Mouse (Mus musculus) lung, adult 2 months (tissue): ENCODE results near the gene Acer1. TPM values are rescaled to one million over a fixed set of nuclear protein-coding genes. Genes with fewer than 3 reads are reported as not detected.
A peak's percentile ranks its signal among the peaks of the same experiment; 100 is the strongest.

Experiments used
- DNase-seq: peaks from one replicate; pipeline ENCODE4 v3.0.0; 2022
- H3K4me1 ChIP-seq: fragments of 200-500 bp; 2 replicates; pipeline ENCODE4 v1.6.1; 2011; ENCODE audit warnings: low read length; ENCODE audit not compliant: control insufficient read depth, insufficient read depth
- H3K4me3 ChIP-seq: fragments of 200-500 bp; replicated peaks from 2 replicates; pipeline ENCODE3; 2011; ENCODE audit warnings: low read depth, mild to moderate bottlenecking, control low read depth, low read length; ENCODE audit errors: extremely low read depth
- CTCF ChIP-seq: fragments of 200-500 bp; IDR thresholded peaks from 2 replicates; pipeline ENCODE4 v1.5.1; 2011; ENCODE audit warnings: mild to moderate bottlenecking, low read length, control low read depth; ENCODE audit not compliant: insufficient read depth
- POLR2A ChIP-seq: fragments of 200-500 bp; IDR thresholded peaks from 2 replicates; pipeline ENCODE4 v1.6.1; 2011; ENCODE audit warnings: low read depth, mild to moderate bottlenecking, control low read depth, low read length, borderline replicate concordance; ENCODE audit errors: extremely low read depth
- WGBS: fragments of 180-500 bp; shearing (Covaris S2); methylation state at CpG from one replicate; pipeline ENCODE4 v1.1.7; 2018; 5-methylcytosine and 5-hydroxymethylcytosine counted together
- polyA plus RNA-seq: library from polyadenylated mRNA; depleted of rRNA; stranded (reverse); fragments of >200 nt; gene quantifications from 2 replicates; pipeline ENCODE4 v1.2.3, GENCODE M21; 2012

Gene Acer1
- polyA plus RNA-seq, 1 experiment: 6.2 TPM

- no peaks in the 10 kb centered on the region for H3K4me1 ChIP-seq
Observed at GRCm38 (mm10) chr17:57007137-57007905, 25.4 kb upstream of the Acer1 start.

GRCm38 (mm10) chr17:57003994-57004393 is 22.1 kb upstream of the Acer1 start:
- DNase-seq: no peak
- WGBS: 89% methylated on average over 7 of the region's 7 CpGs
- no peak for TF ChIP-seq CTCF
- TF ChIP-seq POLR2A: no peak
- no peak overlapping the region for H3K4me3 ChIP-seq
- H3K4me1 ChIP-seq: no peaks in the 10 kb centered on the region

More at GRCm38 (mm10) chr17:57007137-57007905, 25.4 kb upstream of the Acer1 start:
- no peak for DNase-seq
- 93% methylated on average over 13 of the region's 13 CpGs for WGBS
- no peak for TF ChIP-seq CTCF
- TF ChIP-seq POLR2A: no peak
- no peak overlapping the region for H3K4me3 ChIP-seq

DNA sequence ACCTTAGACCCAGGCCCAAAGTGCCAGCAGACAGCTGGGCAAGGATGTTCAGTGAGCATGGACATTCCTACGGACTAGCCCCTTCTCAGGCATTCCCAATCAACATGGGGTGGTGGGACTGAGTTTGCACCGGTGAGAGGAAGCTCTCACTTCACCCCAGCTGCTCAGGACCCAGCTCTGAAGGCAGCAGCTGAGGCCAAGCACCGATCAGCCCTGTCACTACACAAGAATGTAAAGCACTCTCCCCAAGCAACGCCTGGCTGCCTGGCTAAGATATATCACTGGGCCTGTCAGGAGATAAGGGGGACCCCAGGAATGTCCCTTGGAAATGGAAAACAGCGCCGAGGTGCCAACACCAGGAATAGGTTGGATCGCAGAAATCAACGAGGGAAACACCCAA is 19.3 kb upstream of the Acer1 start:
- DNase-seq: no peak
- Histone ChIP-seq H3K4me3 (no peak overlapping the region), H3K4me1 (0 out of 2 replicates have a peak, but pooled peaks cover 2% of the 10 kb centered on the region)
- 47% methylated on average over 8 of the region's 8 CpGs for WGBS
- no peak for TF ChIP-seq POLR2A
- TF ChIP-seq CTCF: no peak

DNA sequence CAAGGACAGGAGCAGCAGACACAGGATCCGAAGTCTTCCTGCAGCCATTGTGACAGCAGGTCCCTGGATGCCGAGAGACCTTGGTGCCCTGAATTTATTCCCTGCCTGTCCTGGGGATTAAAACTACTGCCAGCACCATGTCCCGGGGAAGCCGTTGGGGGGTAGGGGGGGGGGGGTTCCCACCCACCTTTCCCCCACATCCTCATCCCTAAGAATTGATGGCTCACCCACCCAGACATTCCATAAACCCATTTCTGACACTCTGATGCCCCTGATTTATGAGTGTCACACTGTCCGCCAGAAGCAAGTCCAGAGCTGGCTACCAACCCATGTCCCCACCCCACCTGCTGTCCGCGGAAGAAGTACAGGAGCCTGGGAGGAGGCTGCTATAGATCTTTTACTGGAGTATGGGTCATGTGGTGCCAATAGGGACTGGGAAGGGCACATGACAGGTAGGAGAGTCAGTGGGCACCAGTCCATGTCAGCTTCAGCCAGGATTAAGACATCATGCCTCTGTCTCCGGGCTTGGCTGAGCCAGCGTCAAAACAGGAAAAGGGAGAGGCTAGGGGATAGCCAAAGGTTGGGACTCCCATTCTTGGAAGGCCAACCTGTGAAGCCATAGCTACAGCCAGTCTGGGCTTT is 18.2 kb upstream of the Acer1 start, which contains the start of gene Pspn:
Gene Pspn (minus strand): TSS at position 51 of the 642 bp plus-strand sequence.
- Histone ChIP-seq H3K4me1 (0 out of 2 replicates have a peak, but pooled peaks cover 2% of the 10 kb centered on the region), H3K4me3 (no peak within 1 kb of the TSS)
- TF ChIP-seq POLR2A (no peak), CTCF (no peak)
- WGBS: 73% methylated on average over 9 of the region's 9 CpGs
- DNase-seq: no peak

DNA sequence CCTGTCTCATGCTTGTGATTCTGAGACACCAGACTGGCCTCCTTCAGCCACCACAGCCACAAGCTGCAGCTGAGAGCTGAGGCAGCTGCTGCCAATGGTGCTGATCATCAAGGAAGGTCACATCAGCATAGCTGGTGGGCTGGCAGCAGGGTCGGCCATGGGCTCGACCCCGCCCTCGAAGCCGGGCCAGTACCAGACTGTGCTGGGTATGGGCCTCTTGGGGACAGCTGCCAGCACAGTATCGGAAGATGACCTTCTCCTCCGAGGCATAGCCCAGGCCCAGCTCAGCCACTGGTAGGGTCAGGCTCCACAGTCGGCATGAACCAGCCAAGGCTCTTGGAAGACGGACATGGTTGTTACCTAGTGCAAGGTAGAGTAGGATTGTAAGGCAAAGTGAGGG is 17.5 kb upstream of the Acer1 start:
- H3K4me1 ChIP-seq: 0 out of 2 replicates have a peak, but pooled peaks cover 2% of the 10 kb centered on the region
- no peak for TF ChIP-seq CTCF
- TF ChIP-seq POLR2A: no peak
- 92% methylated on average over 9 of the region's 9 CpGs for WGBS

GRCm38 (mm10) chr17:56997029-56997667 is 15.2 kb upstream of the Acer1 start, which contains the start of gene Alkbh7:
Gene Alkbh7 (plus strand): TSS chr17:56997339.
- DNase-seq: peak; percentile 94
- WGBS: under 1% methylated on average over 38 of the region's 38 CpGs
- Histone ChIP-seq H3K4me3 (peak within 1 kb of the TSS; percentile 95), H3K4me1 (0 out of 2 replicates have a peak, but pooled peaks cover 2% of the 10 kb centered on the region)
- TF ChIP-seq CTCF (peak; percentile 70), POLR2A (peak; percentile 70; the same call in 1 of the 2 replicates)

More for the DNA sequence above, 17.5 kb upstream of the Acer1 start:
- H3K4me3 ChIP-seq: no peak overlapping the region
- DNase-seq: no peak

- TF ChIP-seq POLR2A (no peak), CTCF (no peak)
- Histone ChIP-seq H3K4me3 (no peak overlapping the region), H3K4me1 (0 out of 2 replicates have a peak, but pooled peaks cover 2% of the 10 kb centered on the region)
- 66% methylated on average over 2 of the region's 2 CpGs for WGBS
- DNase-seq: no peak
Observed at GRCm38 (mm10) chr17:56996506-56996905, 14.6 kb upstream of the Acer1 start.

DNA sequence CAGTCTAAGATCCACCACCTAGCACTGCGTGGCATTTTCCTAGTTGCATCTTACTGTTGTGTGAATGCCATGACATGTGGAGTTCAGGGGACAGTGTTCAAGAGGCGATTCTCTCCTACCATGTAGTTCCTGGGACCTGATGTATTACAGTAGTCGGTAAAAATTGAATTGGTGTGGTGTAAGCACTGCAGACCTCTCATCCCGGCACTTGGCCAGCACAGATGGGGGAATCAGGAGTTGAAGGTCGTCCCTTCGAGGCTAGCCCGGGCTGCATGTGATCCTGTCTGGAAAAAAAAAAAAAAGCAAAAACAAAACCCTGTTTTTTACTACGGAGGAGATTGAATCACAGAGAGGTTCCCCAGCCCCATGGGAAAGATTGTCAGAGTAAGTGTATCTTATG is 13.1 kb upstream of the Acer1 start:
- H3K4me3 ChIP-seq: no peak overlapping the region
- TF ChIP-seq CTCF: no peak
- TF ChIP-seq POLR2A: no peak
- no peak for DNase-seq
- 87% methylated on average over 8 of the region's 8 CpGs for WGBS
- peaks cover 8% of the 10 kb centered on the region for H3K4me1 ChIP-seq

- Histone ChIP-seq H3K4me3 (peak overlapping the region; percentile 47), H3K4me1 (peaks cover 6% of the 10 kb centered on the region)
- no peak for TF ChIP-seq CTCF
- TF ChIP-seq POLR2A: no peak
- 62% methylated on average over 2 of the region's 2 CpGs for WGBS
- DNase-seq: no peak
Observed at GRCm38 (mm10) chr17:56990966-56991365, 9.0 kb upstream of the Acer1 start.
